Mouse (Mus musculus): ENCODE data around the gene Atxn7. TPM values are rescaled to one million over a fixed set of nuclear protein-coding genes. Genes with fewer than 3 reads are reported as not detected.
A peak's percentile ranks its signal among the peaks of the same experiment; 100 is the strongest.
"Not testable (repeated sequence)": the region's sequence is repeated elsewhere in the genome, so short reads cannot be mapped to it uniquely, and the experiment has no call there.

Atxn7 gene
- 3.8 and 3.9 TPM in 2 replicates for polyA plus RNA-seq (2016; fragmentation: Nextera tagmentation; extraction: Ambion mirVana)

DNA sequence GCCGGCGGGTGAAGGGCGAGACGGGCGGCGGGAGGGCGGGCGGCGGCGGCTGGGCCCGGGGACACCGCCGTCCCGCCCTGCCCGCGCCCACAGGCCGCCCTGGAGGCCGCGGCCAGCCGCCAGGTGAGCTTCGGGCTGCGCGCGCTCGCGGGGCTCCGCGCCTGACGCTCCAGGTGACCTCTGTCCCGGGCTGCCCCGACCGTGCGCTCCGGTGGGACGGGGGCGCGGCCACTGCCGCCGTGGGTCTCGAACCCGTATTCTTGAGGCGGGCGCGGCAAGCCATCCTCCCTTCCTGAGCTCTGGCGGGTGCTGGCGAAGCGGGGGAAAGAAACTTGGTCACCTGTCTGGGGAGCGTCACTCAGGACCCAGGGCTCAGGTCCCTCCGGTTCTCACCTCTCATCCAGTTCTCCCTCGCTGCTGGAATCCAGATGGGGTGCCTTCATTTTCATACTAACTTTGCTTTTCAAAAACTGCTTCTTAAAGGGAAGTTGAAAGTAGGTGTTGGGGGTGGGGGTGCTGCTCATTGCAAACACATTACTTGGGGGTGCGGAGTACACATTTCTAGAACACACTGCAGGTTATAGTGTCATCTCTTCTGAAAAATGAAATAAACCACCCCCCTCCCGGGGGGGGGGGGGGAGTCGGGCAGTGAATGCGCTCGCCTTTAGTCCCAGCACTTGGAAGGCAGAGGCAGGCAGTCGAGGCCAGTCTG lies at the start of gene Atxn7, which contains the start of gene Thoc7:
Gene Atxn7, plus strand, starts transcription at position 40 of the 712 bp plus-strand sequence.
Gene Thoc7, minus strand, starts transcription at position 452 of the 712 bp plus-strand sequence.
- Histone ChIP-seq H3K36me3 (no peaks in the 10 kb centered on the region), H3K9ac (peak within 1 kb of the TSS; percentile 97), H3K4me2 (replicated peaks) (peak within 1 kb of the TSS; percentile 72), H3K4me1 (peaks cover 15% of the 10 kb centered on the region; the same call in 1 of the 2 replicates), H3K4me3 (peak within 1 kb of the TSS; percentile 94), H3K9me3 (no peaks in the 10 kb centered on the region), H3K27ac (peak within 1 kb of the TSS; percentile 89), H3K27me3 (replicated peaks) (no peaks in the 10 kb centered on the region)
- ATAC-seq (ENCODE audit: low FRiP score, low read depth), result peak; percentile 66
- WGBS, result 4% methylated on average over 52 of the region's 56 CpGs

DNA sequence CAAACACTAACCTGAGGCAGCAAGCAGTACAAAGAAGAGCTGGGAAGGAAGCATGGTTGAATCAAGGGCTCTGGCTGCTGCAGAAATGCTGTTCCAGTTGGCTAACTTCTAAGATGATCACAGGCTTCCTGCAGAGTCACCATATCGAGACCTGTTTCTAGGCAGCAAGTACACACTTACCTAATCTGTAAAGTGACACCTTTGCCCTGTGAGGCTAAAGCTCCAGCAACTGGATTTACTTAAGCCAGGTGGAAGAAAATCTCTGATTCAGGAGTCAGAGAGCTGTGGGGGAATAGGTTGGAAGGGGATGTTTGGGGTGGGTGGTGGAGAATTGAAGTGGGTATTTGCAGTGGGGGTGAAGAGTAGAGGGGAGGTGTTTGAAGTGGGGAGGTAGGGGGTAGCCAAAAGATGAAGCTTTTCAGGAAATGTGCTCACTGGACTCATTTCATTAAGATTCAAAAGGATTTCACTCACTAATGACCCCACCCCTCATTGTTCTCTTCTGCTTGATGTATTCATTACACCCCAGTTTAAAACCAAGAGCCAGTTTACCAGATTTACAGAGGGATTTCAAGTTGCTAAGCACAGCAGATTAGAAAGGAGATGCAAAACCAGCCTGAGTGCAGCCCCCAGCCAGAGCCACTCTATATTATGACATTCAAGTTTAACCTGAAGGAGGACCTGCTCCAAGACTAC lies 46.7 kb upstream of the Atxn7 start, which contains the start of gene Gm281:
Gene Gm281, minus strand, starts transcription at position 92 of the 696 bp plus-strand sequence.
- WGBS, result 63% methylated on average over 1 of the region's 1 CpGs

DNA sequence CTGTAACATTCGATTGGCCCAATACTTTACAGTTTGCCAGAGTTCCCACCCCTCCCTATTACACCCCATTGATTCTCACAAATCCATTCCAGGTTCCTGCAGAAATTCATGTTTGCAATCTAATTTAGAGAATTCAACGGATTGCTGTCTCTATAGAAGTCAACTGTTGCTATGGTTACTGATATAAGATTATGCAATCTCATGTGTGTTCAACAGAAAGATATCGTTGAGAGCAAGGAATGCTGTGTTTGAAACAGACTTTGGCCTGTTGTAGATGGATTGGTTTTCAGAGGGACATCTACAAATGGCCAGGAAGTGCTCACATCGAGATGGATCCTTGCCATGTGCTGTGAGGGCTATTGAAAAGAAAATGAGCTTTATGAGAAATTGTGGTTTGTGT lies 46.0 kb upstream of the Atxn7 start:
- no peak overlapping the region for H3K4me3 ChIP-seq
- H3K27me3 ChIP-seq (replicated peaks), result no peaks in the 10 kb centered on the region
- no peaks in the 10 kb centered on the region for H3K4me1 ChIP-seq
- H3K9ac ChIP-seq, result no peak overlapping the region
- no peak for ATAC-seq (ENCODE audit: low FRiP score, low read depth)
- no peak overlapping the region for H3K27ac ChIP-seq
- WGBS, result 90% methylated on average over 4 of the region's 4 CpGs
- H3K4me2 ChIP-seq (replicated peaks), result no peak overlapping the region
- H3K36me3 ChIP-seq, result no peaks in the 10 kb centered on the region
- H3K9me3 ChIP-seq, result no peaks in the 10 kb centered on the region

More for the DNA sequence above, 46.7 kb upstream of the Atxn7 start, which contains the start of gene Gm281:
- H3K4me1 ChIP-seq, result no peaks in the 10 kb centered on the region
- H3K9me3 ChIP-seq, result no peaks in the 10 kb centered on the region
- ATAC-seq (ENCODE audit: low FRiP score, low read depth), result no peak
- H3K27ac ChIP-seq, result no peak within 1 kb of the TSS
- H3K4me2 ChIP-seq (replicated peaks), result no peak within 1 kb of the TSS
- no peaks in the 10 kb centered on the region for H3K36me3 ChIP-seq
- H3K27me3 ChIP-seq (replicated peaks), result no peaks in the 10 kb centered on the region
- no peak within 1 kb of the TSS for H3K9ac ChIP-seq
- no peak within 1 kb of the TSS for H3K4me3 ChIP-seq

DNA sequence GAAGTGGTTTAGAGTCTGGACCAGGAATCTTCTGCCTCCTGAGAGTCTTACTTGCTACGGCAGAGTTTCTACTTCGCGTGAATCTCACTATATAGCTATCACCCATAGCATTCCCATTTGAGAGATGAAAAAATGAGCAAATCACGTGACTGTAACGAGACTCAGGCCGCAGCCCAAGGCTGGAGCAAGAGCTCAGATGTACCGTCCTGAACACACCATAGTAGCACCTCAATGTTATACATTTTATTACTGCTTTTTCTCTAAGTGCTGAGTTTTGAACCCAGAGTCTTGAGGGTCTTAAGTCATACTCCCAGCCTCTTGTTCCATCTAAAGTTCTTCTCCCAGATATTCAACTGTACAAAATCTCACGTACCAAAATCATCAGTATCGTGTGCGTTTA lies 44.0 kb upstream of the Atxn7 start:
- Histone ChIP-seq H3K4me2 (replicated peaks) (no peak overlapping the region), H3K9me3 (no peaks in the 10 kb centered on the region), H3K9ac (no peak overlapping the region), H3K27ac (no peak overlapping the region), H3K4me3 (no peak overlapping the region), H3K36me3 (no peaks in the 10 kb centered on the region), H3K4me1 (no peaks in the 10 kb centered on the region), H3K27me3 (replicated peaks) (no peaks in the 10 kb centered on the region)
- WGBS, result 91% methylated on average over 10 of the region's 10 CpGs
- ATAC-seq (ENCODE audit: low FRiP score, low read depth), result peak; percentile 25; the same call in 1 of the 2 replicates

DNA sequence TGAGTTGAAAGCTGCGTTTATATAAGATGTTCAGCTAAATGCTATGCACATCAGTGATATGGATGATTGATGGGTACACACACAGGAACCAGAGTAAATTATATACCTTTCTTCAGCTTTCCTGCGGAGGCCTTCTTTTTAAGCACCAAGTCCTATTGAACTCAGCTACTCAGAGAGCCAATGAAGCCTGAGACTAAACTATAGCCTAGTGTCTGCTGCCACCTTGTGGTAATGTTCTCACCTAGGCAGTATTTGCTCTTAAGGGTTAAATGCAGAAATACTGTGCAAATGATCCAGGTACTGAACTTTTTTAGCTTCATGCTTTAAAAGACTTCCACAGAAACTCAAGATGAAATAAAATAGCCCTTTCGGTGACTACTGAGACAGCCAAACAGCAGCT lies 43.6 kb upstream of the Atxn7 start:
- H3K4me3 ChIP-seq, result no peak overlapping the region
- no peak overlapping the region for H3K27ac ChIP-seq
- H3K4me2 ChIP-seq (replicated peaks), result no peak overlapping the region
- H3K27me3 ChIP-seq (replicated peaks), result no peaks in the 10 kb centered on the region
- H3K9me3 ChIP-seq, result no peaks in the 10 kb centered on the region
- ATAC-seq (ENCODE audit: low FRiP score, low read depth), result peak; percentile 63
- H3K9ac ChIP-seq, result no peak overlapping the region
- 44% methylated on average over 3 of the region's 3 CpGs for WGBS
- H3K4me1 ChIP-seq, result no peaks in the 10 kb centered on the region
- H3K36me3 ChIP-seq, result no peaks in the 10 kb centered on the region

DNA sequence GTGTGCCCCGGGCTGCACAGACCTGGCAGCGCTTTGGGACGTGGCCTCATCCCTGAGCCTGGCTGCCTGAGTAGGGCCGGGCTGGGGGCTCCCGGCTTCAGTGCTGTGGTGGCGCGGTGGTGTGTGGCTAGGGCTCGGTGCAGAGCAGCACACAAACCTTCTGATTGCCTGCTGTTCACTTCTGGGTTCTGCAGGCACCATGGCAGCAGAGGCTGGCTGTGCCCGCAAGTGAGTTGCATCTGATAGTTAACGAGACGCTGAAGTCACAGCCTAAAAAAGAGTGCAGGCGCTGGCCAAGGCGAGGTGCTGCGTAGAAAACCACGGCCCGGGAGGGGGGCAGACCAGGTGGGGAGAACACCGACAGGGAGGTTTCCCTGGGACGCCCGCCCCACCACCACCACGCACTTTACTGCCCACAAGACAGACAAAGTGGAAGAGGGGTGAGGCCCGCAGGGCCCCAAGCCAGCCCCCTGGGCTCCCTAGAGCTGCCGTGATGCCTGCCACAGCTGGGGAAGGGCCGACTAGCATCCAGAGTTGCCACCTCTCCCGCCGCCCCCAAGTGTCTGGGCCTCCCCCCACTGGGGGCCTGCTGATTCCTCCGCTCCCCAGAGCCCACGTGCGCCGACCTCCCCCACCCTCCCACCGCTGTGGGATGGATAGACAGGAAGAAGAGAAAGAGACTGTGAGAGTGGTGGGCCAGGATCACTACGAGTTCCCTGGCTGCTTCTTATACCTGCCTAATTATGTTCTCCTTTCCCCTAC lies 27.8 kb upstream of the Atxn7 start:
- peak; percentile 66 for ATAC-seq (ENCODE audit: low FRiP score, low read depth)

DNA sequence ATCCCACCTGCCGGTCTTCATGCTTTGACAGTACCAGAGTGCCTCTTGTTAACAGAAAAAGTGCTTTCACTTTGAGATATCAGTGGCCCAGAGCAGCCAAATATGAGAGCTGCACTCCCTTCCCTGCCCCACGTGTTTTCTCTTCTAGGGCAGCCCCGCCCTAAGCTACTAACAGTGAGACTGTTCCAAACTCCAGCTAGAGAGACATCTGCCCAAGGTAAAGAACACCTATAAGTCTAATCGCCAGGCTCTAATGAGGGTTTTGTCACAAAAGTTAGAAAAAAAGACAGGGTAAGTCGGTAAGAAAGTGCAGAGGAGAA lies 27.2 kb upstream of the Atxn7 start:
- 55% methylated on average over 5 of the region's 5 CpGs for WGBS

More for the DNA sequence above, 27.8 kb upstream of the Atxn7 start:
- H3K4me3 ChIP-seq, result peak overlapping the region; percentile 25
- peak overlapping the region; percentile 58 for H3K4me2 ChIP-seq (replicated peaks)
- no peaks in the 10 kb centered on the region for H3K4me1 ChIP-seq
- H3K27ac ChIP-seq, result no peak overlapping the region
- 42% methylated on average over 30 of the region's 31 CpGs for WGBS
- peak overlapping the region; percentile 45; the same call in 1 of the 2 replicates for H3K9ac ChIP-seq
- H3K9me3 ChIP-seq, result peaks cover 9% of the 10 kb centered on the region; the same call in 1 of the 2 replicates
- H3K36me3 ChIP-seq, result no peaks in the 10 kb centered on the region
- no peaks in the 10 kb centered on the region for H3K27me3 ChIP-seq (replicated peaks)

DNA sequence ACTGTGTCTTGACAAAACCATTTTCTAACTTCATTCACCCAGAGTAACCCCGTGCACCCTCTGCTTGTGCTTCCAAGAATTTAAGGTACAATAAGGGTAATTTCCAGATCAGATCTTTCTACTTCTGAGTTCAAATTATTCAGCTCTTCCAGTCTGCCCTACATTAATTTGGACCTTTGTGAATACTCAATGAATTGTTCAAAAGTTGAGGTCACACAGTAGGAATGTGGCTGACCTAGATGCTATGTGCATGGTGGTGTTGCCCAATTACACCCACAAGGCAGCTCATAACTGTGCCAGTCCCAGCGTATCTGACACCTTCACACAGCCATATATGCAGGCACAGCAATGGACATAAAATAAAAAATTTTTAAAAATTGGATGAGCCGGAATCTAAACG lies 16.6 kb upstream of the Atxn7 start:
- Histone ChIP-seq H3K9me3 (no peaks in the 10 kb centered on the region), H3K27ac (no peak overlapping the region), H3K36me3 (peaks cover 20% of the 10 kb centered on the region), H3K4me3 (no peak overlapping the region), H3K9ac (no peak overlapping the region), H3K4me2 (replicated peaks) (no peak overlapping the region), H3K4me1 (no peaks in the 10 kb centered on the region), H3K27me3 (replicated peaks) (no peaks in the 10 kb centered on the region)
- ATAC-seq (ENCODE audit: low FRiP score, low read depth), result no peak
- 93% methylated on average over 4 of the region's 4 CpGs for WGBS

More for the DNA sequence above, 27.2 kb upstream of the Atxn7 start:
- ATAC-seq (ENCODE audit: low FRiP score, low read depth), result no peak
- peaks cover 9% of the 10 kb centered on the region; the same call in 1 of the 2 replicates for H3K9me3 ChIP-seq
- H3K4me3 ChIP-seq, result no peak overlapping the region
- H3K4me1 ChIP-seq, result no peaks in the 10 kb centered on the region
- H3K4me2 ChIP-seq (replicated peaks), result peak overlapping the region; percentile 58
- no peak overlapping the region for H3K9ac ChIP-seq
- no peaks in the 10 kb centered on the region for H3K27me3 ChIP-seq (replicated peaks)
- H3K27ac ChIP-seq, result no peak overlapping the region
- H3K36me3 ChIP-seq, result no peaks in the 10 kb centered on the region

DNA sequence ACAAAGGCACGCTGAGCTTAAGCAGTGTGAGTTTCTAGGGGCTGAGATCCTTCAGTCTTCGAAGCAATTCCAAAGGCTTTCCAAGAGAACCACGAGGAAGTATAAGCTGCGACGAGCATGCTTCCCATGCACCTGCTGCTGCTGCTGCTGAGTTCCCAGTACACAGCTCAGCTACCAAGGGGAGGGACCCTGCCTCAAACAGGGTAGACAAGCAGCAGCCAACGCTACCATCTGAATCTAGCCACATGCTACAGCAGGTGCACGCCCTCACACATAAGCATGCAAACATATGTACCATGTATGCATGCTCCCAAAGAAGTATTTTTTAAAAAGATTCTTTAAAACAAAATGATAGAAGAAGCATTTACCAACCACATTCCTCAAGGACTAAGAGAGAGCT lies 12.9 kb upstream of the Atxn7 start:
- 95% methylated on average over 7 of the region's 7 CpGs for WGBS
- H3K27me3 ChIP-seq (replicated peaks), result no peaks in the 10 kb centered on the region
- H3K4me2 ChIP-seq (replicated peaks), result no peak overlapping the region
- no peak overlapping the region for H3K27ac ChIP-seq
- H3K9ac ChIP-seq, result no peak overlapping the region
- H3K36me3 ChIP-seq, result peaks cover 38% of the 10 kb centered on the region
- peak; percentile 52; the same call in 1 of the 2 replicates for ATAC-seq (ENCODE audit: low FRiP score, low read depth)
- no peaks in the 10 kb centered on the region for H3K9me3 ChIP-seq
- H3K4me1 ChIP-seq, result no peaks in the 10 kb centered on the region
- no peak overlapping the region for H3K4me3 ChIP-seq

DNA sequence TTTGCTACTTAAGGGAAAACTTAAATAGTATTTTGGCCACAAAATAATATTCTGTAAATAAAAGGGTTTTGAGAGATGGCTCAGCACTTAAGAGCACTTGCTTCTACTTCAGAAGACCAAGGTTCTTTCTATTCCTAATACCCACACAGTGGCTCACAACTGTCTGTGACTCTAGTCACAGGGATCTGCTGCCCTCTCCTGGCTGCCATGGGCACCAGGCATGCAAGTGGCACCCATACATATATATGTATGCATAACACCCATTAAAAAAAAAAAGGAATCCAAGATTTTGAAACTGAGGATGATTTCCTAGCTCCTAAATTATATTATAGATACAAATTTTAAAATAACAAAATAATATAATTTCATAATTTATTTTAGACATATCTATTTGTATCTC lies 10.8 kb upstream of the Atxn7 start:
- Histone ChIP-seq H3K4me3 (no peak overlapping the region), H3K4me1 (no peaks in the 10 kb centered on the region), H3K27ac (no peak overlapping the region), H3K27me3 (replicated peaks) (no peaks in the 10 kb centered on the region), H3K9me3 (no peaks in the 10 kb centered on the region), H3K9ac (no peak overlapping the region), H3K4me2 (replicated peaks) (no peak overlapping the region), H3K36me3 (peaks cover 38% of the 10 kb centered on the region)
- ATAC-seq (ENCODE audit: low FRiP score, low read depth), result no peak

DNA sequence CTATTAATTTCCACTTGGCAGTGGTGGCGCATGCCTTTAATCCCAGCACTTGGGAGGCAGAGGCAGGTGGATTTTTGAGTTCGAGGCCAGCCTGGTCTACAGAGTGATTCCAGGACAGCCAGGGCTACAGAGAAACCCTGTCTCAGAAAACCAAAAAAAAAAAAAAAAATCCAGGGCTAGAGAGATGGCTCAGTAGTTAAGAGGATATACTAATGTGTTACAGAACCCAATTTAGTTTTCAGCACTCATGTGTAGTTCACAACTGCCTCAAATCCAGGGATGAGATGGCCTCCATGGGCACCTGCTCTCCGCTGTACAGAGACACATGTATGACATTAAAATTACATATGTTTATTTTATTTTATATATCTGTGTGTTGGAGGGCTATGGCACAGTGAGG lies 9.1 kb upstream of the Atxn7 start:
- not testable (repeated sequence) for H3K9me3 ChIP-seq; H3K4me2 ChIP-seq (replicated peaks); H3K27me3 ChIP-seq (replicated peaks); ATAC-seq (ENCODE audit: low FRiP score, low read depth); H3K4me1 ChIP-seq; H3K27ac ChIP-seq; H3K9ac ChIP-seq; H3K4me3 ChIP-seq
- H3K36me3 ChIP-seq, result peaks cover 44% of the 10 kb centered on the region
- 96% methylated on average over 3 of the region's 3 CpGs for WGBS

DNA sequence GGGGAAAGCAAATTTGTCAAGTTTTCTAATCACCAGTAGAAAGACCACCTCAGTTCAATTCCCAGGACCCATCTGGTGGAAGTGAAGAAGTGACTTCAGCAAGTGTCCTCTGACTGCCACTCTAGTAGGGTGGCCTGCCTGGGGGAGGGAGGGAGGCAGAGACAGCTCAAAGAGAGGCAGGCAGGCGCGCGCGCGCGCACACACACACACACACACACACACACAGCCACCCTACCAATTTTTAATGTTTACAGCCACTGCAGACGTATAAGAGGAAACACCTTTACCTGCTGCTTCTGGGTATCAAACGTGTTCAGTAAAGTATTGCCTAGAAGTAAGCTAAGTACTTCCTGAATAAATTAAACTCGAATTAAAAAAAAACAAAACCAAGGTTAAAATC lies 1.2 kb upstream of the Atxn7 start:
- Histone ChIP-seq H3K36me3 (peaks cover 6% of the 10 kb centered on the region), H3K9me3 (no peaks in the 10 kb centered on the region), H3K27me3 (replicated peaks) (no peaks in the 10 kb centered on the region), H3K4me2 (replicated peaks) (peak overlapping the region; percentile 72), H3K4me1 (peaks cover 15% of the 10 kb centered on the region; the same call in 1 of the 2 replicates), H3K4me3 (peak overlapping the region; percentile 94), H3K27ac (no peak overlapping the region), H3K9ac (peak overlapping the region; percentile 97)
- 2% methylated on average over 9 of the region's 9 CpGs for WGBS
- ATAC-seq (ENCODE audit: low FRiP score, low read depth), result 0 out of 2 replicates have a peak, but pooled peaks have one; percentile 41

All from neural tube, embryonic 12.5 days (tissue).